Mouse (Mus musculus) stomach, postnatal 0 days (tissue): Measurements from ENCODE around the gene Jazf1.

Source experiments
- CTCF ChIP-seq: IDR thresholded peaks from 2 replicates; pipeline ENCODE4 v1.5.1; 2016; ENCODE audit warnings: antibody characterized with exemption, low read depth, mild to moderate bottlenecking, moderate library complexity
- EP300 ChIP-seq: optimal IDR thresholded peaks from 2 replicates; pipeline ENCODE3; 2016; ENCODE audit warnings: antibody characterized with exemption

- TF ChIP-seq CTCF, result no peak
- TF ChIP-seq EP300, result no peak
These were observed at the start of gene Jazf1 for GRCm38 (mm10) chr6:53067989-53068874.
